Mouse (Mus musculus) spleen, embryonic (tissue): Measurements from ENCODE around the gene Mob3b.
"Not testable (repeated sequence)": the region's sequence is repeated elsewhere in the genome, so short reads cannot be mapped to it uniquely, and the experiment has no call there.

Experiments
- CTCF ChIA-PET: fragments of 350-600 bp; sonication (Branson Sonifier 250); formaldehyde crosslinking; loops from one replicate; lab custom pipeline; 2022; lab: Charles Lee

Mob3b gene

GRCm38 (mm10) chr4:34901582-34901981 lies 255.7 kb downstream of the Mob3b start:
- CTCF ChIA-PET: not testable (repeated sequence)

GRCm38 (mm10) chr4:34901166-34901565 lies 256.1 kb downstream of the Mob3b start:
- CTCF ChIA-PET: no interaction called here

GRCm38 (mm10) chr4:34900155-34900554 lies 257.1 kb downstream of the Mob3b start:
- CTCF ChIA-PET: no interaction called here

- CTCF ChIA-PET: no interaction called here
Observed at GRCm38 (mm10) chr4:34899322-34899721, 258.0 kb downstream of the Mob3b start.
